In genomic region chr10:22814771-22815170, GRCm38 (mm10) we compare ENCODE assay signal across 12 mouse cellular contexts. TPM values are rescaled to one million over a fixed set of nuclear protein-coding genes. Genes with fewer than 3 reads are reported as not detected.
DNase-seq lines count a peak whose midpoint lies in the region; ATAC-seq and TF ChIP-seq lines count a peak whose summit lies in the region.
"Had no signal": no experiment of that assay in that cellular context is flagged by ENCODE, and none has a peak within 500 bp of the region (broad histone marks: within the 10 kb centered on the region; RNA-seq: fewer than 3 reads in every experiment).

No protein-coding gene starts in this region.

- H3K36me3 ChIP-seq in kidney, adult 2 months (ENCODE audit: control insufficient read depth, insufficient read depth, low read length), result no peaks in the 10 kb centered on the region
- H3K36me3 ChIP-seq in megakaryocyte, embryonic 14.5 days (replicated peaks; ENCODE audit: low read length), result no peaks in the 10 kb centered on the region
- no peaks in the 10 kb centered on the region for H3K36me3 ChIP-seq in heart, embryonic 16.5 days (ENCODE audit: control insufficient read depth, insufficient read depth)
- H3K36me3 ChIP-seq in stomach, embryonic 14.5 days (ENCODE audit: control insufficient read depth, insufficient read depth, low read length), result no peaks in the 10 kb centered on the region
- H3K36me3 ChIP-seq: limb, embryonic 13.5 days had no signal

- DNase-seq in kidney, adult 2 months, result no peak
- DNase-seq in kidney, postnatal 10 days, result no peak
- no peak for DNase-seq in liver
- no peak for DNase-seq in left cerebral cortex, adult 11 months (ENCODE audit: low spot score)
- DNase-seq: cerebellum, adult 11-12 months; right cerebral cortex, postnatal 14 days had no signal

- H3K4me3 ChIP-seq in kidney, adult 2 months (ENCODE audit: insufficient read depth, low read depth, low read length), result no peak overlapping the region
- peak overlapping the region; percentile 59 for H3K4me3 ChIP-seq in megakaryocyte, embryonic 14.5 days (replicated peaks)
- H3K4me3 ChIP-seq in heart, embryonic 16.5 days (ENCODE audit: low read length), result peak overlapping the region; percentile 22; the same call in 1 of the 2 replicates
- H3K4me3 ChIP-seq in stomach, embryonic 14.5 days (ENCODE audit: low read depth, low read length), result peak overlapping the region; percentile 74
- H3K4me3 ChIP-seq: limb, embryonic 13.5 days had no signal

- no peak for ATAC-seq in megakaryocyte, adult 5-6 weeks (ENCODE audit: poor library complexity, severe bottlenecking)
- no peak for ATAC-seq in heart, embryonic 16.5 days (replicated peaks; ENCODE audit: extremely low read depth, insufficient read depth, low FRiP score)
- no peak for ATAC-seq in stomach, embryonic 14.5 days (ENCODE audit: insufficient number of reproducible peaks, insufficient read depth, low FRiP score, low read depth)

- H3K4me2 ChIP-seq in heart, embryonic 16.5 days (ENCODE audit: low read depth, low read length), result peak overlapping the region; percentile 37; the same call in 1 of the 2 replicates
- peak overlapping the region; percentile 57 for H3K4me2 ChIP-seq in stomach, embryonic 14.5 days (replicated peaks; ENCODE audit: low read depth, low read length)
- H3K4me2 ChIP-seq: limb, embryonic 13.5 days had no signal

- peaks cover 16% of the 10 kb centered on the region for H3K9me3 ChIP-seq in megakaryocyte, embryonic 14.5 days
- no peaks in the 10 kb centered on the region for H3K9me3 ChIP-seq in heart, embryonic 16.5 days (replicated peaks; ENCODE audit: control insufficient read depth, low read length)
- H3K9me3 ChIP-seq in stomach, embryonic 14.5 days (ENCODE audit: control insufficient read depth, low read depth, low read length), result no peaks in the 10 kb centered on the region
- H3K9me3 ChIP-seq: limb, embryonic 13.5 days had no signal

- TF ChIP-seq POLR2A in kidney, adult 2 months (IDR thresholded peaks at IDR 0.05; ENCODE audit: low read depth, low read length), result no peak

- no peak overlapping the region for H3K9ac ChIP-seq in heart, embryonic 16.5 days (ENCODE audit: low read length)
- H3K9ac ChIP-seq in stomach, embryonic 14.5 days (replicated peaks; ENCODE audit: low read depth, low read length), result peak overlapping the region; percentile 65; the same call in 1 of the 2 replicates
- H3K9ac ChIP-seq: limb, embryonic 13.5 days had no signal

- peak overlapping the region; percentile 18; the same call in 1 of the 2 replicates for H3K27ac ChIP-seq in kidney, adult 2 months (ENCODE audit: insufficient read depth, low read depth, low read length)
- H3K27ac ChIP-seq in heart, embryonic 16.5 days (ENCODE audit: low read length), result peak overlapping the region; percentile 63
- peak overlapping the region; percentile 88 for H3K27ac ChIP-seq in stomach, embryonic 14.5 days (ENCODE audit: low read length)
- H3K27ac ChIP-seq: limb, embryonic 13.5 days had no signal

- H3K27me3 ChIP-seq in kidney, adult 2 months (replicated peaks; ENCODE audit: control insufficient read depth, insufficient read depth, low read length), result peaks cover 6% of the 10 kb centered on the region
- H3K27me3 ChIP-seq in megakaryocyte, embryonic 14.5 days (replicated peaks), result peaks cover 74% of the 10 kb centered on the region
- peaks cover 65% of the 10 kb centered on the region for H3K27me3 ChIP-seq in heart, embryonic 16.5 days (ENCODE audit: control insufficient read depth, insufficient read depth, low read length)
- H3K27me3 ChIP-seq in stomach, embryonic 14.5 days (ENCODE audit: control insufficient read depth, insufficient read depth, low read length), result no peaks in the 10 kb centered on the region

- WGBS in kidney, adult 2 months, result 8% methylated on average over 2 of the region's 2 CpGs
- 6% methylated on average over 2 of the region's 2 CpGs for WGBS in heart, embryonic 16.5 days
- 2% methylated on average over 2 of the region's 2 CpGs for WGBS in stomach, embryonic 14.5 days

- H3K4me1 ChIP-seq in kidney, adult 2 months (ENCODE audit: control insufficient read depth, insufficient read depth, low read length), result 0 out of 2 replicates have a peak, but pooled peaks cover 2% of the 10 kb centered on the region
- peaks cover 26% of the 10 kb centered on the region for H3K4me1 ChIP-seq in megakaryocyte, embryonic 14.5 days
- peaks cover 11% of the 10 kb centered on the region for H3K4me1 ChIP-seq in heart, embryonic 16.5 days (ENCODE audit: control insufficient read depth, insufficient read depth, low read length)
- H3K4me1 ChIP-seq in stomach, embryonic 14.5 days (ENCODE audit: control insufficient read depth, insufficient read depth, low read length), result peaks cover 9% of the 10 kb centered on the region; the same call in 1 of the 2 replicates

- TF ChIP-seq CTCF in kidney, adult 2 months (conservative IDR thresholded peaks at IDR 0.05; ENCODE audit: insufficient read depth, insufficient read length, low read depth, low read length), result no peak

RNA-seq across cellular contexts. Expression of gene Tcf21, which starts 5.2 kb away (rescaled TPM):
- 124 and 141 TPM in 2 replicates for polyA plus RNA-seq in kidney, adult 2 months (2012; rRNA removed)
- not detected in 2 replicates for polyA plus RNA-seq in megakaryocyte, embryonic 14.5 days (2012; ENCODE audit: insufficient read depth, low replicate concordance)
- total RNA-seq in megakaryocyte, adult 5-6 weeks (2015), result not detected in 2 replicates
- total RNA-seq in megakaryocyte, adult 5-6 weeks (2017), result not detected in 2 replicates
- 51.4 and 67.7 TPM in 2 replicates for polyA plus RNA-seq in heart, embryonic 16.5 days (2015; fragmentation: Nextera tagmentation; extraction: Ambion mirVana)
- polyA plus RNA-seq in stomach, embryonic 14.5 days (2014; fragmentation: Nextera tagmentation; extraction: Ambion mirVana), result 366 and 410 TPM in 2 replicates
- polyA plus RNA-seq: cortical plate, adult 2 months had no signal

Comparison
In these comparisons a context has a peak if more than half of its experiments do, and no peak if none do; other contexts are left out.
1. H3K27ac ChIP-seq: peak in every context shown above with its lines; median percentile 88 in stomach, embryonic 14.5 days; 63 in heart, embryonic 16.5 days; 18 in kidney, adult 2 months.
2. RNA of gene Tcf21, which starts 5.2 kb away (polyA plus RNA-seq): 366 to 410 TPM in stomach, embryonic 14.5 days, 124 to 141 TPM in kidney, adult 2 months and 51.4 to 67.7 TPM in heart, embryonic 16.5 days; not detected in megakaryocyte, embryonic 14.5 days; every median in the first group is over 10 times any median in the second.